Mouse (Mus musculus) layer of hippocampus, adult 2 months (tissue): ENCODE results near the gene Strn4. TPM values are rescaled to one million over a fixed set of nuclear protein-coding genes. Genes with fewer than 3 reads are reported as not detected.

Source experiments
- DNase-seq, 2 experiments: peaks; one replicate each; pipeline ENCODE4 v3.0.0; 2022; ENCODE audit warnings: low spot score in 2 of 2
- H3K27ac ChIP-seq: fragments of 200-600 bp; 2 replicates; pipeline ENCODE4 v1.8.1; 2022
- H3K4me3 ChIP-seq: fragments of 200-600 bp; 2 replicates; pipeline ENCODE4 v1.8.1; 2022; ENCODE audit warnings: mild to moderate bottlenecking
- CTCF ChIP-seq: fragments of 200-600 bp; conservative IDR thresholded peaks from 2 replicates; pipeline ENCODE4 v1.8.1; 2022; ENCODE audit warnings: antibody characterized with exemption, mild to moderate bottlenecking, moderate library complexity
- total RNA-seq, 2 experiments: library from RNA; stranded (reverse); gene quantifications; 2 replicates each; pipeline ENCODE4 v1.2.3; 2021

The Strn4 gene
- total RNA-seq, 2 experiments from 2014 or later: 286 to 314 TPM

GRCm38 (mm10) chr7:16876006-16876405 is 60.3 kb downstream of the Strn4 start:
- Histone ChIP-seq H3K4me3 (peak overlapping the region; percentile 96), H3K27ac (peak overlapping the region; percentile 97)
- no peak for DNase-seq
- TF ChIP-seq CTCF: no peak

DNA sequence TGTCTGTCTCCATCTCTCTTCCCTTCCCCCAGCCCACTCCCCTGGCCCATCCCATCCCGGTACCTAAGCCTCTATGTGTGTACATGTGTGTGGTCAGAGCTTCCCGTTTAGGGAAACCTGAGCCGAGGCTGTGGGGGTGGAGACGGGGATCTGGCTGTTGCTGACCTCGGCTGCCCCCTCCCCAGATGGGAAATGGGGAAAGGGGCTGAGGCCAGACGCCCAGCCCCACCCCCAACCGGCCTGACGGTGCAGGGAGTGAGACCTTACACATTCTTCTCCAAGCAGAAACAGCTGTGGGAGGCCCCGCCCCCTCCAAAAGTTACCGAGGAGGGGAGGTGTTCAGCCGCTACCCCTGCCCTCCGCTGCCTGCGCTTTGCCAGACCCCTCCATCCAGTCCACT is 60.9 kb downstream of the Strn4 start:
- no peak for DNase-seq
- H3K27ac ChIP-seq: peak overlapping the region; percentile 97; the same call in 1 of the 2 replicates
- peak overlapping the region; percentile 96 for H3K4me3 ChIP-seq
- TF ChIP-seq CTCF: no peak

DNA sequence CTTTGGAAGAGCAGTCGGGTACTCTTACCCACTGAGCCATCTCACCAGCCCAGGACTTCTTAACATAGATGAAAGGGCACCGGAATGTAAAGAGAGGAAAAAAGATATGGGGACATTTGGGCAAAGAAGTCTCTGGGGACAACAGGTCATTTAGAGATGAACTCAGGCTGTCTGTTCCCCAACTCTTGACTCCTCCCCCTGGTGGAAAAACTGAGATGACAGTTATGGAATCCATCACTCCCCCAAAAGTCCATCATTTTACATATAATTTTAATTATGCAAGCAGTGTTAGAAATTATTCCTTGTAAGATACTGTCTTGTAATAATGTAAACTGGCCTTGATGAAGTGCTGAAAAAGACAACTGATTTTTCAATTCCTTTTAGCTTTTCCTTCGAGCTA is 62.0 kb downstream of the Strn4 start:
- no peak for DNase-seq
- peak; percentile 66 for TF ChIP-seq CTCF
- Histone ChIP-seq H3K4me3 (no peak overlapping the region), H3K27ac (no peak overlapping the region)

DNA sequence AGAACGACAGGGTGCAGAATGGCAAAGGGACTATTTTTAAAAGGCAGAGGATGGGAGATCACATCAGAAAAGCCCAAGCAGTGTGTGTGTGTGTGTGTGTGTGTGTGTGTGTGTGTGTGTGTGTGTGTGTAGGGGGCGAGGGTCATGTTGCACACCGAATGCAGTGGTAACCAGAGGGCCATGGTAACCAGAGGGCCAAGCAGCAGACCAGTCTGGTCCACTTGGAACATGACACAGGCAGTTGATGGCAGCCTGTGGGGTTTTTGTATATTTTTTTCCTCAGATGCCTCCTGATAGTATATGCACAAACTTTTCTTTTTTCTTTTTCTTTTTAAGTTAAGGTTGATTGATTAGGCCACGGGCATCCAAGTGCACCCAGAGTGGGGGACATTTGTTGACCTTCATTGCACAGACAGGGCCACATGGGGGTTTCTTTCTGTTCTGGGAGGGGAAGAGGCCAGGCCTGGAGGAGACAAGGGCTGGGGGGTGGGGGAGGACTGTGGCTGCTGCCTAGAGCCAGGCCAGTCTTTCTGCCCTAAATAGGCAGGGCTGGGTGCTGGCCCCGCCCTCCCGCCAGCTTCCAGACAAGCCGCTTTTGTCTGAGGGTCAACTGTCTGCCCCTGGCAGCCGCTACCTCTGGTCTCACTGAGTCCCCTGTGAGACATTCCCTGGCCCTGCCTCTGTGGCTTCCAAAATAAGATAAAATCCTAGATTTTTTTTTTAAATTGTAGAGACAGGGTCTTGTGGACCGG is 64.3 kb downstream of the Strn4 start:
- TF ChIP-seq CTCF: no peak
- Histone ChIP-seq H3K4me3 (no peak overlapping the region), H3K27ac (peak overlapping the region; percentile 74)
- peak in 1 of 2 experiments; percentile 41 for DNase-seq

DNA sequence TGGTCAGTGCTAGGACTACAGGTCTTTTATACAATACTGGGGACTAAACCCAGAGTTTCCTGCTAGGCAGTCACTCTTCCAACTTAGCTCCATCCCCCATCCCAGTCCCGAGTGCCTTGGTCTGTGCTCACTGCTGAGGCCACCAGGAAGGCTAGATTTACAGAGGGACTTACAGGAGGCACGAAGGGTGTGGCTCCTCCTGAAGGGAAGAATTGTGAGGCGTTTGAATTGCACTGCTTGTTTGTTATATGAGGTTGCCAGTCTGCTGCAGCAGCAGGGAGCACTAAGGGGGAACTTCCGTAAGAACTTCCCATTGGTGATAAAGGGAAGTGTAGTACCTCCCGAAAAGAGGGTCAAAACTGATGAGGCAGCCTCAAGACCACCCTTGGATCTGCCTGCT is 64.9 kb downstream of the Strn4 start:
- Histone ChIP-seq H3K4me3 (no peak overlapping the region), H3K27ac (peak overlapping the region; percentile 74)
- no peak for TF ChIP-seq CTCF
- no peak for DNase-seq

DNA sequence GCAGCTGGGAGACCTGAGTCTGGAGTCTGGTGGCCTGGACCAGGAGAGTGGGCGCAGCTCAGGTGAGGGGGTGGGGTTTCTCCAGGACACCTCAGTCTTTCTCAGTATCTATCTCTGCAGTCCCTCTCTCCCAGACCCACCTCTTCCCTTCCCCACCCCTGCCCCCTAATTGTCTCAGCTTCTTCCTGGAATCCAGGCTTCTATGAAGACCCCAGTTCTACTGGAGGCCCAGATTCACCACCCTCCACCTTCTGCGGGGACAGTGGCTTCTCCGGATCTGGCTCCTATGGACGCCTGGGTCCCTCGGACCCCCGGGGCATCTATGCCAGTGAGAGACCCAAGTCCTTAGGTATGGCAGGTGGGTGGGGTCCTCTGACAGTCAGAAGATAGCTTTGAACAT is 67.5 kb downstream of the Strn4 start:
- TF ChIP-seq CTCF: no peak
- DNase-seq: no peak
- Histone ChIP-seq H3K27ac (no peak overlapping the region), H3K4me3 (no peak overlapping the region)

- no peak overlapping the region for H3K27ac ChIP-seq
- no peak overlapping the region for H3K4me3 ChIP-seq
- DNase-seq: no peak
- no peak for TF ChIP-seq CTCF
Observed at GRCm38 (mm10) chr7:16884334-16884733, 68.6 kb downstream of the Strn4 start.

DNA sequence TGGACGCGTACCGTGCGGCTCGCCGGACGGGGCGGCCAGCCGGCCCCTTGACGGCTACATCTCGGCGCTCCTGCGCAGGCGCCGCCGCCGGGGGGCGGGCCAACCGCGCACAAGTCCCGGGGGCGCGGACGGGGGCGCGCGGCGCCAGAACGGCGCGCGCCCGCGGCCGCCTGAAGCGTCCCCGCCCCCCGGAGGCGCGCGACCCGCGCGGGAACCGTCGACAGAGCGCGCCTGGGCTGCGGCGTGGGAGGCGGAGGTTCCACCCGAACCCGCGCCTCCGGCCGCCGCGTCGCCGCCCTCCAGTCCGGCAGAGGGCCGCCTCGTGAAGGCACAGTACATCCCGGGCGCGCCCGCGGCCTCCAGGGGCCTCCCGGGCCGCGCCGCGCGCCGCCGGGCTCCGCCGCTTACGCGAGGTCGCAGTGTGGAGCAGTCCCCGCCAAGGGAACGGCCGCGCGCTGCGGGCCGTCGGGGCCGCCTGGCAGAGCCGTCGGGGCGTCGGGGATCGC is 69.6 kb downstream of the Strn4 start:
- no peak for DNase-seq
- no peak for TF ChIP-seq CTCF
- no peak overlapping the region for H3K4me3 ChIP-seq

DNA sequence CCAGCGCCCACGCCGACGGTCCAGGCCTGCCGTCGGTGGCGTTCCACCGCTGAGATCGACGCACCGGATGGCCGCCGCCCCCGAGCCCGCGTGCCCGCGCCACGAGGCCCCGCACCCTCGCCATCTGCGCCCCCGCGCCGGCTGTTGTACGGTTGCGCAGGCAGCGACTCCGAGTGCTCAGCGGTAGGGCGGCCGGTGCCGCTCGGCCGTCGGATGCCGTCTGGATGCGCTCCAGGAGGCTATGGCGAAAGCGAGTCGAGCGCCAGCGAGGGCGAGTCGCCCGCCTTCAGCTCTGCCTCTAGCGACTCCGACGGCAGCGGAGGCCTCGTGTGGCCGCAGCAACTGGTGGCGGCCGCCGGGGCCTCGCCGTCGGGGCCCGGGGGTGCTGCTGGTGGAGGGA is 70.2 kb downstream of the Strn4 start:
- Histone ChIP-seq H3K4me3 (no peak overlapping the region), H3K27ac (no peak overlapping the region)
- TF ChIP-seq CTCF: no peak
- DNase-seq: peak in 1 of 2 experiments; percentile 36

More for the DNA sequence above, 69.6 kb downstream of the Strn4 start:
- H3K27ac ChIP-seq: no peak overlapping the region

Other genes with a start within 250 kb of the Strn4 start
- 100 to 1,000 TPM; 124 to 128 TPM for gene Arhgap35, start 200.9 kb upstream of the Strn4 start, total RNA-seq
- gene Ceacam15, start 140.2 kb upstream of the Strn4 start, total RNA-seq: not detected
- not detected for gene Ceacam9, start 94.0 kb upstream of the Strn4 start, total RNA-seq
- gene Ap2s1, start 77.5 kb upstream of the Strn4 start, total RNA-seq: 100 to 1,000 TPM; 237 to 271 TPM
- gene Slc1a5, start 34.5 kb upstream of the Strn4 start, total RNA-seq: 1 to 10 TPM; 3.5 to 4.7 TPM
- gene Fkrp, start 843 bp downstream of the Strn4 start, total RNA-seq: 10 to 100 TPM; 46.7 to 49.5 TPM
- 1 to 10 TPM; 6.5 to 7.3 TPM for gene Prkd2, start 27.0 kb downstream of the Strn4 start, total RNA-seq
- 100 to 1,000 TPM; 154 to 156 TPM for gene Dact3, start 59.4 kb downstream of the Strn4 start, total RNA-seq
- 1 to 10 TPM; 1.9 to 4.0 TPM for gene Gng8, start 75.9 kb downstream of the Strn4 start, total RNA-seq
- gene Ptgir, start 90.6 kb downstream of the Strn4 start, total RNA-seq: under 1 TPM; 0.10 to 0.20 TPM
- 1,000 to 10,000 TPM; 2,074 to 2,160 TPM for gene Calm3, start 108.2 kb downstream of the Strn4 start, total RNA-seq
- gene Pnmal2, start 128.8 kb downstream of the Strn4 start, total RNA-seq: 100 to 1,000 TPM; 348 to 373 TPM
- gene Pnmal1, start 143.8 kb downstream of the Strn4 start, total RNA-seq: 100 to 1,000 TPM; 103 to 121 TPM
- 10 to 100 TPM; 52.3 to 55.5 TPM for gene Gm42372, start 167.2 kb downstream of the Strn4 start, total RNA-seq
- gene Ccdc8, start 176.8 kb downstream of the Strn4 start, total RNA-seq: 1 to 10 TPM; 1.8 to 2.2 TPM
- 100 to 1,000 TPM; 148 to 155 TPM for gene Ppp5c, start 212.0 kb downstream of the Strn4 start, total RNA-seq
- gene Hif3a, start 246.5 kb downstream of the Strn4 start, total RNA-seq: 10 to 100 TPM; 16.0 to 16.6 TPM